Comparison of ENCODE assay signal across 21 mouse cellular contexts in genomic region chr13:98733292-98733691, GRCm38 (mm10). TPM values are rescaled to one million over a fixed set of nuclear protein-coding genes. Genes with fewer than 3 reads are reported as not detected.
DNase-seq lines count a peak whose midpoint lies in the region; ATAC-seq lines count a peak whose summit lies in the region.
"Had no signal": no experiment of that assay in that cellular context is flagged by ENCODE, and none has a peak within 500 bp of the region (broad histone marks: within the 10 kb centered on the region; RNA-seq: fewer than 3 reads in every experiment).

No protein-coding gene starts in this region.

- ATAC-seq in forebrain, embryonic 14.5 days, result no peak
- no peak for ATAC-seq in forebrain, embryonic 12.5 days (ENCODE audit: low FRiP score)
- peak; percentile 64 for ATAC-seq in megakaryocyte progenitor cell, adult 5-6 weeks (replicated peaks; ENCODE audit: poor library complexity)
- ATAC-seq: intestine, embryonic 16.5 days had no signal

- no peak overlapping the region for H3K4me3 ChIP-seq in forebrain, embryonic 14.5 days (ENCODE audit: low read depth, low read length)
- H3K4me3 ChIP-seq in forebrain, embryonic 12.5 days (replicated peaks), result no peak overlapping the region
- H3K4me3 ChIP-seq: embryonic facial prominence, embryonic 10.5 days; heart, embryonic 15.5 days had no signal

- no peaks in the 10 kb centered on the region for H3K4me1 ChIP-seq in forebrain, embryonic 14.5 days (ENCODE audit: control insufficient read depth, insufficient read depth, low read length)
- H3K4me1 ChIP-seq in forebrain, embryonic 12.5 days, result no peaks in the 10 kb centered on the region
- H3K4me1 ChIP-seq: embryonic facial prominence, embryonic 10.5 days; heart, embryonic 15.5 days had no signal

- DNase-seq in forebrain, embryonic 14.5 days (ENCODE audit: low spot score), result peak; percentile 20
- DNase-seq in heart, adult 11 months, result peak; percentile 45
- no peak for DNase-seq in heart, adult 9 months (ENCODE audit: low spot score in 2 of 2)
- DNase-seq in brain, adult 2 months (ENCODE audit: low read depth, low spot score), result peak; percentile 46
- DNase-seq in T-cell, adult 2 months (ENCODE audit: low spot score), result no peak
- DNase-seq in embryo, embryonic 10.5 days (ENCODE audit: low spot score), result no peak
- DNase-seq: adrenal gland, postnatal 10 days; cerebellum, adult 8-10 months; cerebellum, postnatal 36 days; gastrocnemius, postnatal 36 days; heart, adult 18-20 months; heart, postnatal 14 days; kidney, adult 2 months had no signal

- H3K9ac ChIP-seq in forebrain, embryonic 14.5 days (ENCODE audit: low read length), result no peak overlapping the region
- no peak overlapping the region for H3K9ac ChIP-seq in forebrain, embryonic 12.5 days
- H3K9ac ChIP-seq: heart, embryonic 15.5 days; hindbrain, embryonic 14.5 days had no signal

- H3K27ac ChIP-seq in forebrain, embryonic 14.5 days (ENCODE audit: low read depth, low read length), result no peak overlapping the region
- H3K27ac ChIP-seq in forebrain, embryonic 12.5 days, result no peak overlapping the region
- H3K27ac ChIP-seq: embryonic facial prominence, embryonic 10.5 days; heart, embryonic 15.5 days; hindbrain, embryonic 14.5 days had no signal

- no peaks in the 10 kb centered on the region for H3K27me3 ChIP-seq in forebrain, embryonic 14.5 days (replicated peaks; ENCODE audit: control insufficient read depth, insufficient read depth, low read length)
- no peaks in the 10 kb centered on the region for H3K27me3 ChIP-seq in forebrain, embryonic 12.5 days
- H3K27me3 ChIP-seq: heart, embryonic 15.5 days had no signal

- H3K9me3 ChIP-seq in forebrain, embryonic 14.5 days (replicated peaks; ENCODE audit: control insufficient read depth, low read length), result no peaks in the 10 kb centered on the region
- H3K9me3 ChIP-seq in forebrain, embryonic 12.5 days, result no peaks in the 10 kb centered on the region
- H3K9me3 ChIP-seq: embryonic facial prominence, embryonic 10.5 days; heart, embryonic 15.5 days had no signal

- WGBS in forebrain, embryonic 14.5 days, result 46% methylated on average over 3 of the region's 3 CpGs
- WGBS in forebrain, embryonic 12.5 days, result 68% methylated on average over 3 of the region's 3 CpGs

- H3K4me2 ChIP-seq in forebrain, embryonic 14.5 days (ENCODE audit: low read length), result no peak overlapping the region
- no peak overlapping the region for H3K4me2 ChIP-seq in forebrain, embryonic 12.5 days
- H3K4me2 ChIP-seq: heart, embryonic 11.5 days; heart, embryonic 15.5 days; hindbrain, embryonic 14.5 days had no signal

- peaks cover 44% of the 10 kb centered on the region for H3K36me3 ChIP-seq in forebrain, embryonic 14.5 days (ENCODE audit: control insufficient read depth, insufficient read depth, low read length)
- H3K36me3 ChIP-seq in forebrain, embryonic 12.5 days (replicated peaks), result peaks cover 44% of the 10 kb centered on the region

RNA-seq across cellular contexts. Expression of gene Tmem171, which starts 38.7 kb away (rescaled TPM):
- not detected in 2 replicates for polyA plus RNA-seq in forebrain, embryonic 14.5 days (2014; fragmentation: Nextera tagmentation; extraction: Ambion mirVana)
- not detected in 2 replicates for polyA plus RNA-seq in forebrain, embryonic 12.5 days (2016; fragmentation: Nextera tagmentation; extraction: Ambion mirVana)
- total RNA-seq in megakaryocyte progenitor cell, adult 5-6 weeks (2015), result 0.57 TPM in 1 of 2 replicates, not detected in the other
- not detected in 2 replicates for total RNA-seq in megakaryocyte progenitor cell, adult 5-6 weeks (2017)
- total RNA-seq: ES-E14 had no signal
- polyA plus RNA-seq: embryonic facial prominence, embryonic 10.5 days; hindbrain, embryonic 14.5 days had no signal

Comparison
In these comparisons a context has a peak if more than half of its experiments do, and no peak if none do; other contexts are left out.
1. DNase-seq: peak in forebrain, embryonic 14.5 days (single experiment), heart, adult 11 months (single experiment) and brain, adult 2 months (single experiment); none in heart, adult 9 months (0 of 2), T-cell, adult 2 months (single experiment) and embryo, embryonic 10.5 days (single experiment).